Mouse (Mus musculus) neural tube, embryonic 11.5 days (tissue): Measurements from ENCODE around the gene Zfp428. TPM values are rescaled to one million over a fixed set of nuclear protein-coding genes. Genes with fewer than 3 reads are reported as not detected.
"Not testable (repeated sequence)": the region's sequence is repeated elsewhere in the genome, so short reads cannot be mapped to it uniquely, and the experiment has no call there.

ENCODE experiments used
- ATAC-seq: fragments of 200-750 bp; cut with Nextera tagmentation; 2 replicates; pipeline ENCODE4 v1.8.0; 2017; ENCODE audit warnings: moderate number of reproducible peaks, mild to moderate bottlenecking, moderate TSS enrichment, moderate library complexity; ENCODE audit not compliant: insufficient read depth, low FRiP score, low TSS enrichment
- DNase-seq: peaks from one replicate; pipeline ENCODE4 v3.0.0-alpha.2; 2015; ENCODE audit warnings: low spot score
- H3K27ac ChIP-seq: fragments of 300-500 bp; sonication (generic); 2 replicates; pipeline ENCODE4 v1.5.1; 2014; ENCODE audit warnings: low read depth, mild to moderate bottlenecking, low read length
- H3K27me3 ChIP-seq: fragments of 300-500 bp; sonication (generic); 2 replicates; pipeline ENCODE4 v1.6.1; 2014; ENCODE audit warnings: mild to moderate bottlenecking, low read length, mixed read lengths; ENCODE audit not compliant: control insufficient read depth, insufficient read depth
- H3K36me3 ChIP-seq: fragments of 300-500 bp; sonication (generic); 2 replicates; pipeline ENCODE4 v1.6.1; 2014; ENCODE audit warnings: mild to moderate bottlenecking, low read length, moderate library complexity, mixed read lengths; ENCODE audit not compliant: control insufficient read depth, insufficient read depth
- H3K4me1 ChIP-seq: fragments of 300-500 bp; sonication (generic); 2 replicates; pipeline ENCODE4 v1.6.1; 2014; ENCODE audit warnings: low read length, mixed read lengths; ENCODE audit not compliant: control insufficient read depth, insufficient read depth
- H3K4me2 ChIP-seq: fragments of 300-500 bp; sonication (generic); 2 replicates; pipeline ENCODE4 v1.6.1; 2014; ENCODE audit warnings: low read depth, mild to moderate bottlenecking, moderate library complexity
- H3K4me3 ChIP-seq: fragments of 300-500 bp; sonication (generic); 2 replicates; pipeline ENCODE4 v1.5.1; 2014; ENCODE audit warnings: low read depth, low read length
- H3K9ac ChIP-seq: fragments of 300-500 bp; sonication (generic); 2 replicates; pipeline ENCODE4 v1.6.1; 2014; ENCODE audit warnings: mild to moderate bottlenecking, low read length
- H3K9me3 ChIP-seq: fragments of 300-500 bp; sonication (generic); 2 replicates; pipeline ENCODE4 v1.6.1; 2016; ENCODE audit warnings: low read length; ENCODE audit not compliant: control insufficient read depth
- WGBS: fragments of 180-500 bp; shearing (Covaris S2); extraction: QIAGEN DNeasy Blood & Tissue Kit; methylation state at CpG from one replicate; pipeline ENCODE4 v1.1.7; 2014; 5-methylcytosine and 5-hydroxymethylcytosine counted together
- polyA plus RNA-seq: library from polyadenylated mRNA; unstranded; fragments of >200 nt; fragmentation: Nextera tagmentation; extraction: Ambion mirVana; gene quantifications from 2 replicates; pipeline ENCODE4 v1.2.1, GENCODE M21; 2014

Gene Zfp428
- polyA plus RNA-seq, 1 experiment from 2014 or later, result 69.2 TPM

DNA sequence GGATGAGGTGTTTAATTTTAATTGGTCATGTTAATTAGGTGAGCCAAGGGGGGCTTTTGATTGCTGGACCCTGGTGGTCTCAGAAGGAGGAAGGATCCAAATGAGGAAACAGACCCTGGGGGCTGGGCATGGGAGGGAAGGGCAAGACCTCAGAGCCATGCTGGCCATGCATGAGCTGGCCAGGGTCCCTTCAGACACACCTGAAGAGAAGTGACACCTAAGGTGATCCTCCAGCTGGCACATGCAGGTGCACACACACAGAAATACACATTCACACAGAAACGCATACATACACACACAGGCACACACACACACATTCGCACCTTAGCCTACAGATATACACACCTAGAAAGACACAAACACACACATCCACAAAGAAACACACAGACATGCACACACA lies 27.1 kb upstream of the Zfp428 start:
- H3K27ac ChIP-seq, result no peak overlapping the region
- H3K4me2 ChIP-seq, result no peak overlapping the region
- no peak for ATAC-seq
- H3K27me3 ChIP-seq, result 0 out of 2 replicates have a peak, but pooled peaks cover 2% of the 10 kb centered on the region
- no peak overlapping the region for H3K4me3 ChIP-seq
- no peak overlapping the region for H3K9ac ChIP-seq
- no peak for DNase-seq
- WGBS, result 95% methylated on average over 2 of the region's 2 CpGs
- no peaks in the 10 kb centered on the region for H3K36me3 ChIP-seq
- no peaks in the 10 kb centered on the region for H3K9me3 ChIP-seq
- H3K4me1 ChIP-seq, result peaks cover 9% of the 10 kb centered on the region

DNA sequence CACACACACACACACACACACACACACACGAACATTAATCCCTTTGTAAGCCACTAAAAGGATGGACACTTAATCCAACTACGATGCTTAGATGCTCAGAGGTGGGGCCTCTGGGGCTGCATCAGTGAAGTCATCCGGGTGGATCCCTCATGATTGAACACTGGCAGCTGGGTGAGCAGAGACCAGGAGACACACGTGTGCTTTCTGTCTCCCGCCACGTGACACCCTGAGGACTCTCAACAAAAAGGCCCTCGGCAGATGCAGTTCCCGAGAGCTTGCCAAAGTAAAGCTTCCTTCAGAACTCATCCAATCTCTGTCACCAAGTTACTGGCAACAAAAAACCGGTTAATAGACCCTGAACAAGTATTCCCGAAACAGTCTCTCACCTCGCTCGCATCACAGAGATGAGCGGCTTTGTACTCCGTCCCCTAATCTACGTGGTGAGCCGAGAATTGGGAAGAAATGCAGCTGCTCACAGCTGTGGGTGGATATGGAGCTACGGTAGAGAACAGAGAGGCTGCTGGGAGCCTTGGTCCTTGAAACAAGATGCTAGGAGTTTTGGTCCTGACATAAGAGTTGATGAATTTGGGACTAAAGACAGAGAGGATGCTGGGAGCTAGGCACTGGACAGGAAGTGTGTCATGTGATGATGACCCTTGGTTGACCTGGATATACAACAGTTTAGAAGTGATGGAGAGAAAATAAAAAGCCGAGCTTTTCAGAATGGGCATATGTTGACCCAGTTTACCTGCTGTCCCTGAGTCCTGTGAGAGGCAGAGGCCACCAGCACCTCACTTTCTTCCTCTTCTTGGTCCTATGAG lies 26.5 kb upstream of the Zfp428 start:
- no peak for DNase-seq
- no peak overlapping the region for H3K27ac ChIP-seq
- H3K4me3 ChIP-seq, result no peak overlapping the region
- ATAC-seq, result no peak
- 0 out of 2 replicates have a peak, but pooled peaks cover 2% of the 10 kb centered on the region for H3K27me3 ChIP-seq
- H3K4me2 ChIP-seq, result no peak overlapping the region
- H3K36me3 ChIP-seq, result no peaks in the 10 kb centered on the region
- no peak overlapping the region for H3K9ac ChIP-seq
- 61% methylated on average over 18 of the region's 18 CpGs for WGBS
- H3K4me1 ChIP-seq, result peaks cover 9% of the 10 kb centered on the region
- H3K9me3 ChIP-seq, result no peaks in the 10 kb centered on the region

DNA sequence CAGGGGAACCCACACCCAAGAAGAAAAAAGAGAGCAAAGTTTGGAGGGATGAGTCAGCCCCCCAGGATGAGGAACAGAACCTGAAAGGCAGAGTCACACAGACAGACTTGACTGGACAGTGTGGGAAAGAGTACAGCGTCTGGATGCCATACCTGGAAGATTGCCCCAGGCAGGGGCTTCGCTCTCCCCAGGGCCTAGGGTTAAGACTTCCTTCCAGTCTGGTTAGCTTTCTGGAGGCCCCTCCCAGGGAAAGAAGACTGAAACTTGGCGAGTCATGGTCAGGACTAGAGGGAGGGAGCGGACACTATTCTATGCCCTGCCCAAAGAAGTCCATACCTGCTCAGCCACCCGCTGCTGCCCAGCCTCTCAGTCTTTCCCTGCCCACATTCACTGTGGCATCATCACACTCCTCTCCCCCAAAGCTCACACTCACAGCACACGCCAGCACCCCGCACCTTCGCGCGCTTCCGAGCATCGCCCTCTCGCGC lies 25.8 kb upstream of the Zfp428 start:
- peak overlapping the region; percentile 86 for H3K9ac ChIP-seq
- WGBS, result 19% methylated on average over 14 of the region's 14 CpGs
- H3K27me3 ChIP-seq, result 0 out of 2 replicates have a peak, but pooled peaks cover 2% of the 10 kb centered on the region
- peaks cover 9% of the 10 kb centered on the region for H3K4me1 ChIP-seq
- peak overlapping the region; percentile 93 for H3K4me2 ChIP-seq
- DNase-seq, result no peak
- no peaks in the 10 kb centered on the region for H3K9me3 ChIP-seq
- no peaks in the 10 kb centered on the region for H3K36me3 ChIP-seq
- H3K4me3 ChIP-seq, result peak overlapping the region; percentile 70
- H3K27ac ChIP-seq, result no peak overlapping the region
- peak; percentile 5; the same call in 1 of the 2 replicates for ATAC-seq

GRCm38 (mm10) chr7:24481474-24482207 lies 25.2 kb upstream of the Zfp428 start, which contains the start of gene Cadm4:
Cadm4 (plus strand) TSS chr7:24482023.
- Histone ChIP-seq H3K36me3 (no peaks in the 10 kb centered on the region), H3K4me2 (peak within 1 kb of the TSS; percentile 93), H3K4me1 (peaks cover 13% of the 10 kb centered on the region), H3K4me3 (peak within 1 kb of the TSS; percentile 70), H3K9me3 (no peaks in the 10 kb centered on the region), H3K27me3 (0 out of 2 replicates have a peak, but pooled peaks cover 2% of the 10 kb centered on the region), H3K9ac (peak within 1 kb of the TSS; percentile 86), H3K27ac (peak within 1 kb of the TSS; percentile 60; the same call in 1 of the 2 replicates)
- ATAC-seq (peak; percentile 80), DNase-seq (peak; percentile 95)
- under 1% methylated on average over 59 of the region's 83 CpGs for WGBS

DNA sequence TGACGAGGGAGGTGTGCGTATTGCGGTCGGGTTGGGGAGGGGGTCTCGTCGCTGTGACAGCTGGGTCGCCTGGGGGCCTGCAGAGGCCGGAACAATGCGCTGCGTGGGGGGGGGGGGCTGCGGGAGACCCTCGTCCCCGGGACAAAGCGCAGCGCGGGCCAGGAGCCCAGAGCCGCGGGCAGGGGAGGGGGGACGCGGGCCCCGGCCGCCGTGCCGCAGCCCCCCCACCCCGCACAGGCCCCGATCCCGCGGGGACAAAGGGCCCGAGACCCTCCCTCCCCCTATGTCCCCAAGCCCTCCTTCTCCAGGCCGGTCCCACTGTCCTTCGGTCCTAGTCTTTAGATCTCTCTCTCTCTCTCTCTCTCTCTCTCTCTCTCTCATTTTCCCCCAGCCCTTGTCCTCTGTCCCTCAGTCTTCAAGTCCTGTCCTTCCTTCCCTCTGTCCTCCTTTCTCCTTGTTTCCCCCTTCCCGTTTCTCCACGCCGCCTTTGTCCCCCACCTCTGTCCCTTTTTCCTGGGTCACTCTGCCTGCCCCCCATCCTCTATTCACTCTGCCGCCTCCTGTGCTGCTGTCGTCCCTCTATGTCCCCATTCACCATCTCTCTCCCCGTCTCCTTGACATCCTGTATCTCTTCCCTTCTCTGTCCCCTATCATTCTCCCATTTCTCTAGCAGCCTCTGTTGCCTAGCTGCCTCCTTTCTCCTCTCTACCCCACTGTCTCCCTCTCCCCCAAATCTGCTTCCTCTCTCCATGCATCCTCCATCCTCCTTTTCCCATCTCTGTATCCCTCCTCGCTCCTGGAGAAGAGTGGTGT lies 24.4 kb upstream of the Zfp428 start:
- DNase-seq, result peak; percentile 42
- Histone ChIP-seq H3K27me3 (0 out of 2 replicates have a peak, but pooled peaks cover 2% of the 10 kb centered on the region), H3K9me3 (no peaks in the 10 kb centered on the region), H3K4me2 (peak overlapping the region; percentile 93), H3K27ac (peak overlapping the region; percentile 60; the same call in 1 of the 2 replicates), H3K36me3 (no peaks in the 10 kb centered on the region), H3K4me3 (peak overlapping the region; percentile 70), H3K9ac (peak overlapping the region; percentile 86), H3K4me1 (peaks cover 21% of the 10 kb centered on the region)
- ATAC-seq, result peak; percentile 45
- WGBS, result 3% methylated on average over 11 of the region's 38 CpGs

DNA sequence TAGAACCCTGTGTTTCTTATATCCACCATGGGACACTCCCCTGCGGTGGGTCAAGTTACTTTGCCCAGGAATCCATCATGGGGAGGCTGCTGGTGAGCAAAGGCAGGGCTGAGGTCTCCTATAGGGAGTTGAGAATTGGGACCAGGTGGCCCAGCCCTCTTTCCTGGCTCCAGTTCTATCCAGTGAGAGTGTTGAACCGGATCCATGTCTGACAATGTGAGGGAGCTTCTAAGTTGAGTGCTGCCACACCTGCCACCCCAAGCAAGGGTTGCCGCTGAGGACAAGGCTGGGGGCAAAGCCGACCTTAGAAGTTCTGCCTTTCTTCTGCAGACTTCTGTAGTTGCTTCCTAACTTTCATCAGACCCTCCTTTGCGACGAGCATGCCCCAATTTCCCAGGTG lies 23.5 kb upstream of the Zfp428 start:
- Histone ChIP-seq H3K4me1 (peaks cover 24% of the 10 kb centered on the region), H3K4me3 (peak overlapping the region; percentile 70), H3K9ac (peak overlapping the region; percentile 86; the same call in 1 of the 2 replicates), H3K4me2 (peak overlapping the region; percentile 93)
- WGBS, result 49% methylated on average over 6 of the region's 6 CpGs
- H3K27ac ChIP-seq, H3K36me3 ChIP-seq, DNase-seq, H3K27me3 ChIP-seq, ATAC-seq, H3K9me3 ChIP-seq: not testable (repeated sequence)

- no peak overlapping the region for H3K9ac ChIP-seq
- ATAC-seq (no peak), DNase-seq (no peak)
- no peaks in the 10 kb centered on the region for H3K36me3 ChIP-seq
- WGBS, result 78% methylated on average over 9 of the region's 9 CpGs
- H3K4me3 ChIP-seq, result no peak overlapping the region
- no peak overlapping the region for H3K27ac ChIP-seq
- no peaks in the 10 kb centered on the region for H3K9me3 ChIP-seq
- H3K4me1 ChIP-seq, result peaks cover 24% of the 10 kb centered on the region
- H3K27me3 ChIP-seq, result 0 out of 2 replicates have a peak, but pooled peaks cover 2% of the 10 kb centered on the region
- H3K4me2 ChIP-seq, result no peak overlapping the region
Measured at GRCm38 (mm10) chr7:24485481-24485880, 21.3 kb upstream of the Zfp428 start.

DNA sequence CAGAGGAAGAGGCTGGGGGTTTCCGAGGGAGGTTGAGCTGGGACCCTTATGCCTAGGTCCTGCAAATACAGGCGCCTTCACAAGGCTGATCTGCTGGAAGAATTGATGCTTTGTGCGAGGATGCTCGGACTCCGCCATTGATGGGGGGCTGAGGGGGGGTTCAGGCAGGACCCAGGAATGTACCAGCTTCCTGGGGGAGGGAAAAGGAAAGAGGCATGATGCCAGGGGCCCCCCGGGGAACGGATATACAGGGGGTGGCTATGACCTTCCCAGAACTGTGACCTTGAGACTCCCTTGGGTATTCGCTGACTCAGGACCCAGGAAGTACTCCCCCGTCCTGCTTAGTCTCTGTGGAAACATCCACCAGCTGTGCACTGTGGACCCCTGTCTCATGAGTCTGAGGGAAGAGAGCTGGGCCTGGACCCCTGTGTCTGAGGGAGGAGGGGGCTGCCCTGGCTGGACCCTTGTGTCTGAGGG lies 20.1 kb upstream of the Zfp428 start:
- peak overlapping the region; percentile 15; the same call in 1 of the 2 replicates for H3K4me2 ChIP-seq
- H3K4me3 ChIP-seq, result no peak overlapping the region
- H3K9ac ChIP-seq, result peak overlapping the region; percentile 19

More for the DNA sequence above, 20.1 kb upstream of the Zfp428 start:
- peak; percentile 63 for DNase-seq
- WGBS, result 56% methylated on average over 9 of the region's 9 CpGs
- H3K36me3 ChIP-seq, result 0 out of 2 replicates have a peak, but pooled peaks cover under 1% of the 10 kb centered on the region
- no peaks in the 10 kb centered on the region for H3K9me3 ChIP-seq
- ATAC-seq, result peak; percentile 52
- peaks cover 19% of the 10 kb centered on the region for H3K4me1 ChIP-seq
- peak overlapping the region; percentile 60; the same call in 1 of the 2 replicates for H3K27ac ChIP-seq
- no peaks in the 10 kb centered on the region for H3K27me3 ChIP-seq
